In the genomic region with DNA sequence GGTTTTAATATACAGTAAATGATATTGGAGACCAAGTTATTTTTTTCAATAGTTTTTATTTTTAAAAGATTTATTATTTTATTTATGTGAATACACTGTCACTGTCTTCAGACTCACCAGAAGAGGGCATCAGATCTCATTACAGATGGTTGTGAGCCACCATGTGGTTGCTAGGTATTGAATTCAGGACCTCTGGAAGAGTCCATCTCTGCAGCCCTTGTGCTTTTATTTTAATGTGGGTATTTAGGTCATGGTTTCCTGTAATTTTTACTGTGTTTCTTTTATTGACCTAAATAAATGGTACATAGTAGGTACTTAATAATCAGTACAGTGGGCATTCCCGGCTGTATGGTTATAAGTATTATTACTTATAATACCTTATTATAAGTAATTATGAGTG, we compare ENCODE assay signal across 10 mouse cellular contexts. TPM values are rescaled to one million over a fixed set of nuclear protein-coding genes. Genes with fewer than 3 reads are reported as not detected.
A peak's percentile ranks its signal among the peaks of the same experiment; 100 is the strongest.
DNase-seq lines count a peak whose midpoint lies in the region; ATAC-seq lines count a peak whose summit lies in the region.
"Had no signal": no experiment of that assay in that cellular context is flagged by ENCODE, and none has a peak within 500 bp of the region (broad histone marks: within the 10 kb centered on the region; RNA-seq: fewer than 3 reads in every experiment).

No protein-coding gene starts in this region.

- no peak overlapping the region for H3K9ac ChIP-seq in kidney, embryonic 15.5 days
- H3K9ac ChIP-seq: midbrain, embryonic 15.5 days had no signal

- H3K4me1 ChIP-seq in kidney, embryonic 15.5 days, result peaks cover 40% of the 10 kb centered on the region

- no peak for ATAC-seq in kidney, embryonic 15.5 days (replicated peaks; ENCODE audit: low FRiP score)
- no peak for ATAC-seq in frontal cortex, adult (ENCODE audit: low TSS enrichment)

- 72% methylated on average over 1 of the region's 1 CpGs for whole genome bisulfite sequencing in kidney, embryonic 15.5 days

- 0 out of 2 replicates have a peak overlapping the region, but pooled peaks have one; percentile 55 for H3K4me2 ChIP-seq in kidney, embryonic 15.5 days
- H3K4me2 ChIP-seq: midbrain, embryonic 15.5 days had no signal

- DNase-seq in embryo, embryonic 10.5 days (ENCODE audit: low spot score), result peak; percentile 39
- DNase-seq in embryo, embryonic 9.5 days (ENCODE audit: extremely low spot score), result no peak
- DNase-seq in kidney, adult 11 months, result no peak
- DNase-seq in 3T3-L1 (ENCODE audit: low read depth, low spot score), result peak; percentile 65
- DNase-seq in induced T-regulatory cell, adult 2 months (ENCODE audit: low read depth), result peak; percentile 42
- no peak for DNase-seq in urinary bladder, postnatal 36 days (ENCODE audit: low spot score in 2 of 2)
- DNase-seq: gastrocnemius, postnatal 36 days had no signal

- no peaks in the 10 kb centered on the region for H3K36me3 ChIP-seq in kidney, embryonic 15.5 days
- H3K36me3 ChIP-seq: midbrain, embryonic 15.5 days had no signal

- H3K27ac ChIP-seq in kidney, embryonic 15.5 days, result no peak overlapping the region

- H3K27me3 ChIP-seq in kidney, embryonic 15.5 days, result no peaks in the 10 kb centered on the region
- H3K27me3 ChIP-seq: midbrain, embryonic 15.5 days had no signal

- no peak overlapping the region for H3K4me3 ChIP-seq in kidney, embryonic 15.5 days (replicated peaks)
- H3K4me3 ChIP-seq: midbrain, embryonic 15.5 days had no signal

- H3K9me3 ChIP-seq in kidney, embryonic 15.5 days (replicated peaks), result no peaks in the 10 kb centered on the region
- H3K9me3 ChIP-seq: midbrain, embryonic 15.5 days had no signal

RNA-seq across cellular contexts. Expression of a gene that starts 56.1 kb away (rescaled TPM):
- polyA plus RNA-seq in kidney, embryonic 15.5 days (2015; fragmentation: Nextera tagmentation; extraction: Ambion mirVana), result 4.4 and 5.2 TPM in 2 replicates

RNA-seq across cellular contexts. Expression of a gene that starts 59.4 kb away (rescaled TPM):
- 16.8 and 17.8 TPM in 2 replicates for polyA plus RNA-seq in kidney, embryonic 15.5 days (2015; fragmentation: Nextera tagmentation; extraction: Ambion mirVana)

Comparison
In these comparisons a context has a peak if more than half of its experiments do, and no peak if none do; other contexts are left out.
1. DNase-seq: peak in embryo, embryonic 10.5 days (single experiment), 3T3-L1 (single experiment) and induced T-regulatory cell, adult 2 months (single experiment); none in embryo, embryonic 9.5 days (single experiment), kidney, adult 11 months (single experiment) and urinary bladder, postnatal 36 days (0 of 2).